Mouse (Mus musculus) brain, embryonic 14.5 days (tissue): ENCODE results near the gene Abraxas1.

ENCODE experiments used
- CTCF ChIP-seq: fragments of 200-500 bp; IDR thresholded peaks from 2 replicates; pipeline ENCODE4 v1.5.1; 2012; ENCODE audit warnings: inconsistent platforms, mild to moderate bottlenecking, moderate library complexity, borderline replicate concordance; ENCODE audit not compliant: insufficient read depth, insufficient read length; ENCODE audit errors: extremely low read depth
- POLR2A ChIP-seq: fragments of 200-500 bp; IDR thresholded peaks from 2 replicates; pipeline ENCODE4 v1.6.1; 2012; ENCODE audit warnings: mild to moderate bottlenecking, inconsistent platforms, borderline replicate concordance; ENCODE audit not compliant: poor library complexity, insufficient read depth, insufficient read length, severe bottlenecking; ENCODE audit errors: extremely low read depth

DNA sequence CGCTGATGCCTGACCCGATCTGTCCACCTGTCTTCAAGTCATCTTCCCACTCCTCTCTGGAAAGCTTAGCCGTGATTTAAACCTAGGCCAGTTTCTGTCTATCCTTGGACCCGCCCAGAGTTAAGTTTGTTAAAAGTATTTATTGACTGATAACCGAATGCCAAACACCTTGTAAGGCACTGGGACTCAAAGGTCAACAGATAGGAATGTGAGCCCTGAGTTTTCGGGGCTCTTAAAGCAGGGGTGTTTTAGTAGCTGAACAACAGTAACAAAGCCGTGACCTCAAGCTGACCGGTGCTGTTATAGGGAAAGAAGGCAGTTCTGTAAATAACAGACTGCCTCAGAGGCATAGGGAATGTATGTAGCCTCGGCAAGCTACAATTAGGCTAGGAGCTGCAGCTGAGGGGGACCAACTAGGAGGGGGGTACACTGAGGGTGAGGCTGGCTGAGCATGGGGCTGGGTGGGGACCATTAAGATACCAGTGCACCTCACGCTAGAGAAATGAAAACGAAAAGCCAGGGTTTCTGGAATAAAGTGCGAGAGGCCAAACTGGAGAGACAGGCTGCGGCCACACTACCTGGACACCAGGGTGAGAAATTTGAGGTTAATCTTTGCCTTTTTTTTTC lies 44.9 kb downstream of the Abraxas1 start:
- no peak for TF ChIP-seq CTCF
- no peak for TF ChIP-seq POLR2A
